Mouse (Mus musculus) lung, embryonic 16.5 days (tissue): Measurements from ENCODE around the gene Inhbc. TPM values are rescaled to one million over a fixed set of nuclear protein-coding genes. Genes with fewer than 3 reads are reported as not detected.

ENCODE experiments used
- ATAC-seq: fragments of 200-750 bp; cut with Nextera tagmentation; 2 replicates; pipeline ENCODE4 v1.8.0; 2017; ENCODE audit warnings: low read depth, mild to moderate bottlenecking, moderate library complexity
- H3K27ac ChIP-seq: fragments of 300-500 bp; sonication (generic); 2 replicates; pipeline ENCODE4 v1.5.1; 2014; ENCODE audit warnings: mild to moderate bottlenecking, control low read depth, low read length
- H3K27me3 ChIP-seq: fragments of 300-500 bp; sonication (generic); 2 replicates; pipeline ENCODE4 v1.6.1; 2014; ENCODE audit warnings: low read depth, low read length, mixed read lengths; ENCODE audit not compliant: control insufficient read depth, insufficient read depth
- H3K36me3 ChIP-seq: fragments of 300-500 bp; sonication (generic); 2 replicates; pipeline ENCODE4 v1.6.1; 2014; ENCODE audit warnings: low read length; ENCODE audit not compliant: control insufficient read depth, insufficient read depth
- H3K4me1 ChIP-seq: fragments of 300-500 bp; sonication (generic); replicated peaks from 2 replicates; pipeline ENCODE4 v1.6.1; 2014; ENCODE audit warnings: low read length, mixed read lengths; ENCODE audit not compliant: control insufficient read depth, insufficient read depth
- H3K4me2 ChIP-seq: fragments of 300-500 bp; sonication (generic); 2 replicates; pipeline ENCODE4 v1.6.1; 2014; ENCODE audit warnings: low read depth, low read length, control low read depth
- H3K4me3 ChIP-seq: fragments of 300-500 bp; sonication (generic); 2 replicates; pipeline ENCODE4 v1.5.1; 2014; ENCODE audit warnings: mild to moderate bottlenecking, low read length, control low read depth
- H3K9ac ChIP-seq: fragments of 300-500 bp; sonication (generic); 2 replicates; pipeline ENCODE4 v1.6.1; 2014; ENCODE audit warnings: low read length, control low read depth
- H3K9me3 ChIP-seq: fragments of 300-500 bp; sonication (generic); 2 replicates; pipeline ENCODE4 v1.6.1; 2016; ENCODE audit warnings: low read length; ENCODE audit not compliant: control insufficient read depth
- WGBS: fragments of 180-500 bp; shearing (Covaris S2); extraction: QIAGEN DNeasy Blood & Tissue Kit; methylation state at CpG from one replicate; pipeline ENCODE4 v1.1.7; 2014; 5-methylcytosine and 5-hydroxymethylcytosine counted together
- polyA plus RNA-seq: library from polyadenylated mRNA; unstranded; fragments of >200 nt; fragmentation: Nextera tagmentation; extraction: Ambion mirVana; gene quantifications from 2 replicates; pipeline ENCODE4 v1.2.1, GENCODE M21; 2015

The Inhbc gene
- polyA plus RNA-seq, 1 experiment from 2014 or later: not detected

GRCm38 (mm10) chr10:127343029-127343428 lies 27.2 kb downstream of the Inhbc start:
- H3K4me1 ChIP-seq: peaks cover 14% of the 10 kb centered on the region
- no peak overlapping the region for H3K4me2 ChIP-seq
- H3K36me3 ChIP-seq: no peaks in the 10 kb centered on the region
- peaks cover 7% of the 10 kb centered on the region for H3K27me3 ChIP-seq
- no peak overlapping the region for H3K9ac ChIP-seq
- no peak overlapping the region for H3K4me3 ChIP-seq
- 67% methylated on average over 3 of the region's 3 CpGs for WGBS
- no peaks in the 10 kb centered on the region for H3K9me3 ChIP-seq
- ATAC-seq: no peak
- no peak overlapping the region for H3K27ac ChIP-seq

DNA sequence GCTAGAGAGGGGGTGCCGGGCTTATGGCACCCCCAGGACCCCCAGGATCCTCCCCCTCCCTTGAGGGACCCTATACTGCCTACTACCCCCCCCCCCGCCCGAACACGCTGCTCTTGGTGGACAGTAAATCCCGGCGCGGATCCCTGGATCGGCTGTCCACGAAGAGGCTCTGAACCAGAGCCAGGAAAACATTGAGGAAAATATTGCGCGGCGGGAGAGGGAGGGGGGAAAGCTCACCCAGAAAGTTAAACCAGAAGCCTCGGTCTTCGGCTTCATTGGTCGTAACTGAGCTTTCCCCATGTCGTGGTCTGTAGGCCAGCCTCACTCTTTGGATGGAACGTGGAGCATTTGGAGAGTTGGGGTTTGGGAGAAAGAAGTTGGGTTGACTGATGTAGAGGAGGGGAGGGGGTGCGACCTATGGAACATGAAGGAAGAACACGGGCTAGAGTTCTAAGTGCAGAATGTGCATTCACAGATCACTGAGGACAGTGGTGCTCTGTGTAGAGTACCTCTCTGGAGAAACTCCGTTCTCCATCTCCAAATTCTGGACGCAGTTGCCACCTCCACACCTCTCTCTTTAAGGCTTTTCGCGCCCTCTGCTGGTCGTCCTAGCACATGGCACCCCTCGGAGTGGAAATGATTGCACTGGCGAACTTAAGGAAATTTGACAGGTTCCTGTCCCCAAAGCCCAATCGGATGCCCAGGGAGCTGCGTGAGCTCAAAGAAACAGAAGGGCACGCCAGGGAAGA lies 28.2 kb downstream of the Inhbc start, which contains the start of gene Gli1:
Gene Gli1, minus strand, starts transcription at position 84 of the 749 bp plus-strand sequence.
- peak; percentile 41 for ATAC-seq

GRCm38 (mm10) chr10:127341360-127341690 lies 28.9 kb downstream of the Inhbc start:
- peak overlapping the region; percentile 97 for H3K4me2 ChIP-seq
- peak overlapping the region; percentile 94 for H3K27ac ChIP-seq
- H3K36me3 ChIP-seq: no peaks in the 10 kb centered on the region
- H3K4me3 ChIP-seq: peak overlapping the region; percentile 62
- H3K9me3 ChIP-seq: no peaks in the 10 kb centered on the region
- H3K4me1 ChIP-seq: peaks cover 14% of the 10 kb centered on the region
- ATAC-seq: peak; percentile 1; the same call in 1 of the 2 replicates
- H3K27me3 ChIP-seq: peaks cover 7% of the 10 kb centered on the region
- 0% methylated on average over 9 of the region's 11 CpGs for WGBS
- peak overlapping the region; percentile 66 for H3K9ac ChIP-seq

More for the DNA sequence above, 28.2 kb downstream of the Inhbc start, which contains the start of gene Gli1:
- Histone ChIP-seq H3K27ac (peak within 1 kb of the TSS; percentile 94), H3K4me2 (peak within 1 kb of the TSS; percentile 97), H3K4me3 (peak within 1 kb of the TSS; percentile 62), H3K9me3 (no peaks in the 10 kb centered on the region), H3K4me1 (peaks cover 14% of the 10 kb centered on the region), H3K36me3 (no peaks in the 10 kb centered on the region), H3K27me3 (peaks cover 7% of the 10 kb centered on the region), H3K9ac (peak within 1 kb of the TSS; percentile 66)
- WGBS: under 1% methylated on average over 27 of the region's 29 CpGs

DNA sequence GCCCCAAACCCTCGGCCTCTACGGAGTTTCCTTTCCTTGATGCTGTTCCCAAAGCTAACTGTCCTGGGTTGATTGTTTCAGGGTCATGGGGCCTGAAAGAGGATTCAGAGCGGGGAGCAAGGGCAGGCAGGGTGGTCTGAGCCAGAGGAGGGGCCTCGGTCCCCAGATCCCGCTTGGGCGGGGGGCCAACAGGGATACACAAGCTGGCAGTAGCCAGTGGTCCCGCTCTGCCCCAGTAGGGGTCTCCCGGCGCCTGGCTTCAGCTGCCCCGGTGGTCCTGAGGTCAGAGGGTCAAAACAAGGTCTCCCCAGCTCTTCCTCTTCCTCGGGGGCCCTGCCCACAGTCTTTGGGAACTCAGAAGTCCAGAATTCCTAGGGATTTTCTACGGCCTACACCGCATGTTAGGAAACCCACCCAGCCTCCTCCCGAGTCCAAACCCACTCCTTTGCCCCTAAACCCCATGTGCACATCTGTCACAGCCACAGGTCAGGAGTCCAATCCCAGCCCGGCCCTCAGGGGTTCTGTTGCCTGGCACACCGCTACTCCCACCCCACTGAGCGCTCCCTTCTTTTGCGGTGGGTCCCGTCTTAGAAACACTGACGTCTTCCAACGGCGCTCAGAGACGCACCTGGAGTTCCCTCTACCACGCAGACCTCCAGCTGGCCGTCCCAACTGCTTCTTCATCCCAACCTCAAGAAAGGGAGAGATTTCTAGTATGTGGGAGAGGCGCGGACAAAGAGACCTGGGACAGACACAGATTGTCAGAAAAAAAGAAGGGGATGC lies 29.5 kb downstream of the Inhbc start:
- Histone ChIP-seq H3K36me3 (no peaks in the 10 kb centered on the region), H3K4me3 (peak overlapping the region; percentile 62), H3K9ac (peak overlapping the region; percentile 66), H3K27me3 (peaks cover 7% of the 10 kb centered on the region), H3K27ac (peak overlapping the region; percentile 94), H3K9me3 (no peaks in the 10 kb centered on the region), H3K4me2 (peak overlapping the region; percentile 97), H3K4me1 (peaks cover 14% of the 10 kb centered on the region)
- peak; percentile 10; the same call in 1 of the 2 replicates for ATAC-seq
- under 1% methylated on average over 27 of the region's 27 CpGs for WGBS

GRCm38 (mm10) chr10:127339683-127340576 lies 30.3 kb downstream of the Inhbc start:
- peak overlapping the region; percentile 97 for H3K4me2 ChIP-seq
- peak overlapping the region; percentile 66 for H3K9ac ChIP-seq
- peaks cover 7% of the 10 kb centered on the region for H3K27me3 ChIP-seq
- peaks cover 14% of the 10 kb centered on the region for H3K4me1 ChIP-seq
- peak overlapping the region; percentile 94 for H3K27ac ChIP-seq
- peak overlapping the region; percentile 62 for H3K4me3 ChIP-seq
- under 1% methylated on average over 40 of the region's 42 CpGs for WGBS
- H3K9me3 ChIP-seq: no peaks in the 10 kb centered on the region
- no peaks in the 10 kb centered on the region for H3K36me3 ChIP-seq
- ATAC-seq: peak; percentile 77

GRCm38 (mm10) chr10:127338930-127339682 lies 31.1 kb downstream of the Inhbc start:
- peak overlapping the region; percentile 94 for H3K27ac ChIP-seq
- WGBS: under 1% methylated on average over 31 of the region's 31 CpGs
- H3K9me3 ChIP-seq: no peaks in the 10 kb centered on the region

GRCm38 (mm10) chr10:127337536-127338099 lies 32.6 kb downstream of the Inhbc start:
- no peaks in the 10 kb centered on the region for H3K9me3 ChIP-seq
- no peak for ATAC-seq
- peaks cover 8% of the 10 kb centered on the region; the same call in 1 of the 2 replicates for H3K36me3 ChIP-seq
- peaks cover 7% of the 10 kb centered on the region for H3K27me3 ChIP-seq
- WGBS: 70% methylated on average over 6 of the region's 6 CpGs
- no peak overlapping the region for H3K27ac ChIP-seq
- H3K4me1 ChIP-seq: peaks cover 14% of the 10 kb centered on the region
- H3K9ac ChIP-seq: no peak overlapping the region
- no peak overlapping the region for H3K4me3 ChIP-seq
- no peak overlapping the region for H3K4me2 ChIP-seq

More at GRCm38 (mm10) chr10:127338930-127339682, 31.1 kb downstream of the Inhbc start:
- peak; percentile 72 for ATAC-seq
- Histone ChIP-seq H3K4me3 (peak overlapping the region; percentile 62), H3K4me2 (peak overlapping the region; percentile 97), H3K4me1 (peaks cover 14% of the 10 kb centered on the region), H3K9ac (peak overlapping the region; percentile 66), H3K36me3 (peaks cover 3% of the 10 kb centered on the region; the same call in 1 of the 2 replicates), H3K27me3 (peaks cover 7% of the 10 kb centered on the region)

GRCm38 (mm10) chr10:127336952-127337351 lies 33.3 kb downstream of the Inhbc start:
- H3K4me3 ChIP-seq: no peak overlapping the region
- H3K27me3 ChIP-seq: peaks cover 7% of the 10 kb centered on the region
- H3K4me2 ChIP-seq: no peak overlapping the region
- no peaks in the 10 kb centered on the region for H3K9me3 ChIP-seq
- no peak for ATAC-seq
- H3K27ac ChIP-seq: no peak overlapping the region
- H3K4me1 ChIP-seq: peaks cover 9% of the 10 kb centered on the region
- WGBS: 60% methylated on average over 5 of the region's 5 CpGs
- H3K36me3 ChIP-seq: peaks cover 8% of the 10 kb centered on the region; the same call in 1 of the 2 replicates
- H3K9ac ChIP-seq: no peak overlapping the region
